Mouse (Mus musculus) splenic B cell, adult 2 months (primary cell): ENCODE data around the gene Trim71.

ENCODE experiments used
- DNase-seq: peaks from one replicate; pipeline ENCODE4 v3.0.0-alpha.2; 2011; ENCODE audit warnings: low read depth, low spot score
- H3K27me3 ChIP-seq: 2 replicates; pipeline ENCODE4 v1.6.1; 2012; ENCODE audit warnings: mild to moderate bottlenecking, low read length, moderate library complexity, mixed read lengths; ENCODE audit not compliant: control insufficient read depth, poor library complexity, insufficient read depth, severe bottlenecking
- H3K36me3 ChIP-seq: 2 replicates; pipeline ENCODE4 v1.6.1; 2012; ENCODE audit warnings: mild to moderate bottlenecking, low read length, moderate library complexity, mixed read lengths; ENCODE audit not compliant: control insufficient read depth, poor library complexity, insufficient read depth, severe bottlenecking

Trim71 gene

GRCm38 (mm10) chr9:114498218-114498617, 66.0 kb downstream of the Trim71 start:
- DNase-seq = peak; percentile 60
- Histone ChIP-seq H3K36me3 (no peaks in the 10 kb centered on the region), H3K27me3 (no peaks in the 10 kb centered on the region)

GRCm38 (mm10) chr9:114496469-114496868, 67.7 kb downstream of the Trim71 start:
- no peaks in the 10 kb centered on the region for H3K36me3 ChIP-seq
- no peaks in the 10 kb centered on the region for H3K27me3 ChIP-seq
- no peak for DNase-seq

- no peak for DNase-seq
- Histone ChIP-seq H3K27me3 (no peaks in the 10 kb centered on the region), H3K36me3 (no peaks in the 10 kb centered on the region)
Measured at GRCm38 (mm10) chr9:114487481-114488258, 76.5 kb downstream of the Trim71 start.

GRCm38 (mm10) chr9:114486808-114487207, 77.4 kb downstream of the Trim71 start:
- no peaks in the 10 kb centered on the region for H3K36me3 ChIP-seq
- H3K27me3 ChIP-seq = no peaks in the 10 kb centered on the region; the same call in 1 of the 2 replicates
- no peak for DNase-seq

GRCm38 (mm10) chr9:114484771-114485170, 79.4 kb downstream of the Trim71 start:
- no peak for DNase-seq
- Histone ChIP-seq H3K27me3 (no peaks in the 10 kb centered on the region; the same call in 1 of the 2 replicates), H3K36me3 (no peaks in the 10 kb centered on the region)

GRCm38 (mm10) chr9:114480940-114481339, 83.2 kb downstream of the Trim71 start:
- DNase-seq = no peak
- H3K27me3 ChIP-seq = no peaks in the 10 kb centered on the region; the same call in 1 of the 2 replicates
- H3K36me3 ChIP-seq = no peaks in the 10 kb centered on the region

- no peaks in the 10 kb centered on the region for H3K36me3 ChIP-seq
- DNase-seq = no peak
- no peaks in the 10 kb centered on the region for H3K27me3 ChIP-seq
Measured at GRCm38 (mm10) chr9:114477019-114477418, 87.2 kb downstream of the Trim71 start.

GRCm38 (mm10) chr9:114471892-114472291, 92.3 kb downstream of the Trim71 start:
- Histone ChIP-seq H3K27me3 (no peaks in the 10 kb centered on the region), H3K36me3 (no peaks in the 10 kb centered on the region)
- DNase-seq = no peak

- no peaks in the 10 kb centered on the region for H3K27me3 ChIP-seq
- DNase-seq = no peak
- peaks cover 2% of the 10 kb centered on the region for H3K36me3 ChIP-seq
Measured at GRCm38 (mm10) chr9:114468701-114469100, 95.5 kb downstream of the Trim71 start.

GRCm38 (mm10) chr9:114468217-114468616, 96.0 kb downstream of the Trim71 start:
- Histone ChIP-seq H3K36me3 (peaks cover 2% of the 10 kb centered on the region), H3K27me3 (no peaks in the 10 kb centered on the region)
- no peak for DNase-seq

GRCm38 (mm10) chr9:114466871-114467270, 97.3 kb downstream of the Trim71 start:
- H3K27me3 ChIP-seq = no peaks in the 10 kb centered on the region
- peaks cover 2% of the 10 kb centered on the region for H3K36me3 ChIP-seq
- DNase-seq = no peak

- Histone ChIP-seq H3K36me3 (peaks cover 2% of the 10 kb centered on the region), H3K27me3 (no peaks in the 10 kb centered on the region)
- no peak for DNase-seq
Measured at GRCm38 (mm10) chr9:114465442-114465841, 98.7 kb downstream of the Trim71 start.

GRCm38 (mm10) chr9:114462569-114462968, 101.6 kb downstream of the Trim71 start:
- Histone ChIP-seq H3K27me3 (no peaks in the 10 kb centered on the region), H3K36me3 (peaks cover 2% of the 10 kb centered on the region)
- DNase-seq = no peak

GRCm38 (mm10) chr9:114458436-114458835, 105.7 kb downstream of the Trim71 start:
- Histone ChIP-seq H3K27me3 (no peaks in the 10 kb centered on the region), H3K36me3 (no peaks in the 10 kb centered on the region; the same call in 1 of the 2 replicates)
- no peak for DNase-seq
